Mouse (Mus musculus) neural tube, embryonic 13.5 days (tissue): Measurements from ENCODE around the gene Cacna1c. TPM values are rescaled to one million over a fixed set of nuclear protein-coding genes. Genes with fewer than 3 reads are reported as not detected.
"Not testable (repeated sequence)": the region's sequence is repeated elsewhere in the genome, so short reads cannot be mapped to it uniquely, and the experiment has no call there.

Experiments used
- ATAC-seq: fragments of 200-750 bp; cut with Nextera tagmentation; 2 replicates; pipeline ENCODE4 v1.8.0; 2017; ENCODE audit warnings: low read depth, mild to moderate bottlenecking, moderate TSS enrichment, moderate library complexity
- H3K27ac ChIP-seq: fragments of 300-500 bp; sonication (generic); replicated peaks from 2 replicates; pipeline ENCODE4 v1.5.1; 2015; ENCODE audit warnings: moderate library complexity, mild to moderate bottlenecking, inconsistent platforms
- H3K27me3 ChIP-seq: fragments of 300-500 bp; sonication (generic); 2 replicates; pipeline ENCODE4 v1.6.1; 2015; ENCODE audit warnings: mild to moderate bottlenecking, inconsistent platforms
- H3K36me3 ChIP-seq: fragments of 300-500 bp; sonication (generic); 2 replicates; pipeline ENCODE4 v1.6.1; 2015; ENCODE audit warnings: mild to moderate bottlenecking, inconsistent platforms
- H3K4me1 ChIP-seq: fragments of 300-500 bp; sonication (generic); replicated peaks from 2 replicates; pipeline ENCODE4 v1.6.1; 2015; ENCODE audit warnings: inconsistent platforms
- H3K4me2 ChIP-seq: fragments of 300-500 bp; sonication (generic); 2 replicates; pipeline ENCODE4 v1.6.1; 2015; ENCODE audit warnings: inconsistent platforms, mild to moderate bottlenecking, moderate library complexity
- H3K4me3 ChIP-seq: fragments of 300-500 bp; sonication (generic); 2 replicates; pipeline ENCODE4 v1.5.1; 2015; ENCODE audit warnings: mild to moderate bottlenecking, inconsistent platforms
- H3K9ac ChIP-seq: fragments of 300-500 bp; sonication (generic); 2 replicates; pipeline ENCODE4 v1.6.1; 2015; ENCODE audit warnings: moderate library complexity, mild to moderate bottlenecking, inconsistent platforms
- H3K9me3 ChIP-seq: fragments of 300-500 bp; sonication (generic); 2 replicates; pipeline ENCODE4 v1.6.1; 2016; ENCODE audit warnings: inconsistent platforms
- WGBS: fragments of 180-500 bp; shearing (Covaris S2); methylation state at CpG from one replicate; pipeline ENCODE4 v1.1.7; 2015; 5-methylcytosine and 5-hydroxymethylcytosine counted together
- polyA plus RNA-seq: library from polyadenylated mRNA; unstranded; fragments of >200 nt; fragmentation: Nextera tagmentation; extraction: Ambion mirVana; gene quantifications from 2 replicates; pipeline ENCODE4 v1.2.1, GENCODE M21; 2015

The Cacna1c gene
- polyA plus RNA-seq, 1 experiment from 2014 or later = 5.0 TPM

DNA sequence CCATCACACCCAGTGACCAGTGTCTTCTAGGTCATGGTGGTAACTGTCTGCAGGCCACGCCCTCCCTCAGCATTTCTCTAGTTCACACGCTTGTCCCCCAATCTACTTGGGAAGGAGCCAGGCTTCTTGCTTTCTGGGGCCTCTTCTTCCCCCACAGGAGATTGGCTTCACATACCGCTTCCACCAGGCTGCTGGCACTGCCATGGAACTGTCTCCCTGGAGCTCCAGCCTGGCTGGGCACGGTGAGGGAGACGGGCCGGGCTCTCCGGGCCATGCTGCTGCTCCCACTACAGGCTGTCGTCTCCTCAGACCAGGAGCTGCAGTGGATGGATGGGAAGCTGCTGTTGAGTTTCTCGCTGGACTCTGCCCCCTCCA, 600.5 kb downstream of the Cacna1c start:
- WGBS = 70% methylated on average over 9 of the region's 9 CpGs

DNA sequence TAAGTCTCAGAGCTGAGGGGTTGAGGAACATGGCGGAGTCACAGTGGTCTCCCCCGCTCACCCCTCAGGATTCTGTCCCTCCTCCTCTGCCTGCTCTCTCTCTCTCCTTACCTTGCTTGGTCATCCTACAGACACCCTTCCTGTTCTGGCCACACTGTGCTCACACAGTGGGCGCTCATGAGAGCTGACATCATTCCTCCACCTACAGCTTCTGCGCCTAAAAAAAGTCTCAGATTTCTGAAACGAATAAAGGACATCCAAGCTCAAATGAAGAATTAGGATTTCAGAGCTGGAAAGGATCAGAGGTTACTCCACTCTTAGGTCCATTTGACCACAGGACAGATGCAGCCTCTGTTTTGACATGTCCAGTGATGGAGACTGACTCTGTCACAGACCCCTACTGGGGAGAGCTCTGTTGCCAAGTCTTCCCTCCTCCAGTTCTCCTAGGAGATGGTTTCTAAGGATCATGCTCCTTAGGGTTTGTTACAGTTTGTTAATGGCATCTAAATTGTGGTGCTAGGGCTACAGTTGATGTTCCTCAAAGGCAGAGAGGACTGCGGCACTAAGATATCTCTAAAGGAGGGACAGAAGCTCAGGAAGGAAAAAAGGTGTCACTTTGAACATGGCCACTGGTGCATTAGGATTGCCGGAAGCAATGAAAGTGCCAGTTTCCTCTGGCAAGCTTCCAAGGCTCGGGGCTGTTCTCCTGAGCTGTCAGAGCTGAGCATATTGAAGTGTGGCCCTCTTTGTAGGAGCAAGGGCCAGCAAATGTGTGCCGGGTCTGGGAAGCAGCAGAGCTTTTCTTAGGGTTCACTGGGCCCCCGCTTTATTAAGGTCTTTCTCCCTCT, 601.2 kb downstream of the Cacna1c start:
- H3K9me3 ChIP-seq = no peaks in the 10 kb centered on the region
- peaks cover 35% of the 10 kb centered on the region for H3K36me3 ChIP-seq
- no peak overlapping the region for H3K4me3 ChIP-seq
- no peak overlapping the region for H3K9ac ChIP-seq
- H3K4me2 ChIP-seq = no peak overlapping the region
- H3K27ac ChIP-seq = no peak overlapping the region
- ATAC-seq = no peak
- peaks cover 29% of the 10 kb centered on the region for H3K27me3 ChIP-seq
- H3K4me1 ChIP-seq = peaks cover 17% of the 10 kb centered on the region
- 82% methylated on average over 10 of the region's 10 CpGs for WGBS

More for the DNA sequence above, 600.5 kb downstream of the Cacna1c start:
- H3K36me3 ChIP-seq = peaks cover 37% of the 10 kb centered on the region
- no peak overlapping the region for H3K4me2 ChIP-seq
- no peak overlapping the region for H3K4me3 ChIP-seq
- H3K9me3 ChIP-seq = no peaks in the 10 kb centered on the region
- H3K27ac ChIP-seq = no peak overlapping the region
- peaks cover 29% of the 10 kb centered on the region for H3K27me3 ChIP-seq
- H3K4me1 ChIP-seq = peaks cover 17% of the 10 kb centered on the region
- no peak overlapping the region for H3K9ac ChIP-seq
- ATAC-seq = no peak

DNA sequence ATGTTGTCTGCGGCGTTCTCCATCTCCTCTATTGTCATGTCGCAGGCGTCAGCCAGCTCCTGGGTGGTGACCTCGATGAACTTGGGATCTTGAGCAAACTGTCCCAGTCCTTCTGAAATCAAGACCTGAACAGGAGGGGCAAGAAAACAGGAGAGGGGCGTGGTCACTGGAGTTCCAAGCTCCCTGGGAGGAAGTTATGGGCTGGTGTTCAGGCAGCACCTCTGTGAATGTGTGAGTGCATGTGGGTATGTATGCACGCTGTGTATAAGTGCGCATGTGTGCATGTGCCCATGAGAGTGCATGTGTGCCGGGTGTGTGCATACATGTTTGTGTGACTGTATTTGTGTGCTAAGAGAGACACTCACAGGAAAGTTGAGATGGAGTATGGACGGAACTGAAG, 602.1 kb downstream of the Cacna1c start:
- Histone ChIP-seq H3K9me3 (no peaks in the 10 kb centered on the region), H3K27ac (no peak overlapping the region), H3K36me3 (peaks cover 35% of the 10 kb centered on the region), H3K27me3 (peaks cover 29% of the 10 kb centered on the region), H3K9ac (peak overlapping the region; percentile 58), H3K4me3 (peak overlapping the region; percentile 36), H3K4me1 (peaks cover 17% of the 10 kb centered on the region), H3K4me2 (peak overlapping the region; percentile 74)
- 41% methylated on average over 10 of the region's 10 CpGs for WGBS
- peak; percentile 23; the same call in 1 of the 2 replicates for ATAC-seq

DNA sequence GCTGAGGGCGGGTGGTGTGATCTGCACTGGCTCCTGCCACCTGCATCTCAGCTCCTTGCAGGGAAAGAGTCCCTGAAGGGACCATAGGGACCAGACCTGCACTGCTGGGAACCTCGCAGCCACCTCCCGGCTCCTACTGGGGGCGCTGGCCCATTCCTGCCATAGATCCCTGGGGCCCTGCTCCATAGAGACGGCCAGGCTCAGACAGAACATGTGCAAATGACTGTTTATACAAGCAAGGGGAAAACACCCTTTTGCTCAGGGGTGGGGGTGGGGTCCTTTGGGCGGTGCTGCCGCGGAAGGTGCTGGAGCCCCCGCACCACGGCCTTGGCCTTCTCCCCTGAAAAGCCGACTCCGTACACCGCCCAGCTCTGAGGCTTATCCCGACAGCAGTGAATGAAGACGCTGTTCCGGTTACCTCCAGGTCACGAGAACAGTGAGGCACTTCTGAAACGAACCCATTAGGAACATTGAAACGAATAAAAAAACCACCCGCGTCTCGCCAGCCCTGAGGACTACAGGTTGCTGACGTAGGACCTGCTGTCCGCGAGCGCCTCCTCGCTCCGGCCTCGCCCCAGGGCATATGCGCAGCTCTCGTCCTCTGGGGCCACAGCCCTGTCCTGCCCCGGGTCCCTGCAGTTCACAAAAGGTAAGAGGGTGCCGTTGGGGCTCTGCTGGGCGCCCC, 602.7 kb downstream of the Cacna1c start:
- no peak overlapping the region for H3K27ac ChIP-seq
- H3K27me3 ChIP-seq = peaks cover 29% of the 10 kb centered on the region
- H3K4me2 ChIP-seq = peak overlapping the region; percentile 74
- 1% methylated on average over 34 of the region's 34 CpGs for WGBS
- peak overlapping the region; percentile 58 for H3K9ac ChIP-seq
- no peaks in the 10 kb centered on the region for H3K9me3 ChIP-seq
- ATAC-seq = peak; percentile 73
- H3K36me3 ChIP-seq = peaks cover 32% of the 10 kb centered on the region
- H3K4me1 ChIP-seq = peaks cover 17% of the 10 kb centered on the region
- H3K4me3 ChIP-seq = peak overlapping the region; percentile 36

DNA sequence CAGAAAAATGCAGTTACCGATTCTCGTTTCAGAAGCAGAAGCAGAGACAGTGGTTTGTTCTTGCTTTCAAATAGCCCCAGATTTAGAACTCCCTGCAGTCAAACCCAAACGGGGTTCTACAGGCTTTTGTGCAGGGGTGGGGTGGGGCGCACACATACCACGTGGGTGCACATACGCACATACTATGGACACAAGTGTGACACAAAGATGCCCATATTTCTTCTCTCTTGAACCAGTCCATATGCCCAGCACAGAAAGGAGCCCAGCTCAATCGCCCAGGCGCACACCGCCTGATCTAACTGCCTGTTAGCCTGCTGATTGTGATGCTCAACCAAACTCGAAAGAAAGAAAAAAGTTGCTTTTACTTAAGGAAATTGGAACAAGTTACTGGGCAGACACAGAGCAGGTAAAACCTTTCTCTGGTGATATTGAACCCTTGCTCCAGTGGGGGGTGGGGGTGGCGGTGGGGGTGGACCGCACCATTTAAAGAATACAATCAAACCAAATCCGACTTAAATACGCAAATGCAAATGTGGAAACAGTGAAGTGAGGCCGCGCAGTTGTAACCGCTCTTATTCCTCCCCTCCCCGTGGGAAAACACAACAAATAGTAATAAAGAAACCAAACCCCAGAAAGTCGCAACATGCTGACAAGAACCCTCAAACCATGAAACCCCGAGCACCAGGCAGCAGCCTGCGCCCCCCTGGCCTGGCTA, 603.4 kb downstream of the Cacna1c start:
- peaks cover 29% of the 10 kb centered on the region for H3K27me3 ChIP-seq
- peak overlapping the region; percentile 36 for H3K4me3 ChIP-seq
- H3K4me2 ChIP-seq = peak overlapping the region; percentile 74
- H3K36me3 ChIP-seq = peaks cover 25% of the 10 kb centered on the region
- 22% methylated on average over 21 of the region's 21 CpGs for WGBS
- no peak overlapping the region for H3K27ac ChIP-seq
- peak overlapping the region; percentile 58 for H3K9ac ChIP-seq
- H3K4me1 ChIP-seq = peaks cover 17% of the 10 kb centered on the region
- ATAC-seq = no peak
- H3K9me3 ChIP-seq = no peaks in the 10 kb centered on the region

DNA sequence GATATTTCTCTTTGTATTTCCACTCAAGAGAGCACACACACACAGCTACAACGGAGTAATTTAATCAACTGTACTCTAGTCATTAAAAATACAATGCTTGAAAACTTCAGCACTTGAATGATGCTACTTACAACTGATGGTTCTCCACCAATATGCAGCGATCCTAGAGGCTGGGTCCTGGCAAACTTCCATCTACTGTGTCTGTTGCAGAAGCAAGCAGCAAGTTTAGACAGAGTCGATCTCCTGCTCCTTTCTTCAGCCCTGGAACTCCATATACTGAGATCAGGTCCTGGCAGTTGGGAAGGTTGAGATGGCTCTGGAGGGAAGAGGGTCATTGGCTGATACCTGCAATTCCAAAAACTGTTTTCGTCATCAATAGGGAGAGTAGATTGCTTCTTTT, 617.5 kb downstream of the Cacna1c start:
- H3K4me2 ChIP-seq, H3K9ac ChIP-seq, H3K27ac ChIP-seq, H3K4me3 ChIP-seq, H3K4me1 ChIP-seq, H3K36me3 ChIP-seq, H3K27me3 ChIP-seq, H3K9me3 ChIP-seq, ATAC-seq: not testable (repeated sequence)
- 84% methylated on average over 4 of the region's 4 CpGs for WGBS

DNA sequence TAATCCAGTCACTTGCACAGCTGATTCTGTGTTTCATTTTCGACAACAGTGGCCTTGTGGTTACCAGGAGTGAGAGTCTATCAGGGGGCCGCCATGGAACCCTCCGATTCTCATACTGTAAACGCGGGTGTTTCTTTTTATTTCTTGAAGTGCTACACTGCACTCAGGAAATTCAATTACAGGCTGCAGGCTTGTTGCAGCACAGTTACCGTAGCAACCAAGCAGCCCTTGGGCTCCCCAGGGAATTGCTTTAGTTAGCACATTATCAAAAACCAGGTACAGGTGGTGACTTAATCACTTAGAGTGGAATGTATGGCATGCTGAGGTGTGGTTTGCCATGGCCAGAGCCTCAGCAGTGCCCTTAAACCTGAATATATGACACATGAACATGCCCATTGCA, 621.9 kb downstream of the Cacna1c start:
- Histone ChIP-seq H3K9ac (no peak overlapping the region), H3K36me3 (no peaks in the 10 kb centered on the region), H3K4me2 (no peak overlapping the region), H3K27me3 (no peaks in the 10 kb centered on the region), H3K4me3 (no peak overlapping the region), H3K9me3 (no peaks in the 10 kb centered on the region), H3K4me1 (peaks cover 6% of the 10 kb centered on the region; the same call in 1 of the 2 replicates), H3K27ac (0 out of 2 replicates have a peak overlapping the region, but pooled peaks have one; percentile 23)
- ATAC-seq = peak; percentile 63; the same call in 1 of the 2 replicates
- WGBS = 77% methylated on average over 6 of the region's 6 CpGs

DNA sequence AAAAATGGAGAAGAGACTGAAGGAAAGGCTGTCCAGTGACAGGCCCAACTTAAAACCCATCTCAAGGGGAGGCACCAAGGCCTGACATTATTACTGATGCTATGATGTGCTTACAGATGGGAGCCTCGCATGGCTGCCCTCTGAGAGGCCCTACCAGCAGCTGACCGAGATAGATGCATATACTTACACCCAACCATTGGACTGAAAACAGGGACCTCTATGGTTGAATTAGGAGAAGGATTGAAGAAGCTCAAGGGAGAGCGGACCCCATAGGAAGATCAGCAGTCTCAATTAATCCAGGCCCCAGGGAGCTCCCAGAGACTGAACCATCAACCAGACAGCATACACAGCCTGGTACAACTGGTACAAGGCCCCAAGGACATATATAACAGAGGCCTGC, 628.4 kb downstream of the Cacna1c start:
- no peak overlapping the region for H3K27ac ChIP-seq
- 90% methylated on average over 3 of the region's 3 CpGs for WGBS
- no peak overlapping the region for H3K9ac ChIP-seq
- no peaks in the 10 kb centered on the region for H3K36me3 ChIP-seq
- no peak overlapping the region for H3K4me2 ChIP-seq
- no peak for ATAC-seq
- H3K4me3 ChIP-seq = no peak overlapping the region
- peaks cover 15% of the 10 kb centered on the region for H3K4me1 ChIP-seq
- no peaks in the 10 kb centered on the region for H3K27me3 ChIP-seq
- H3K9me3 ChIP-seq = no peaks in the 10 kb centered on the region

DNA sequence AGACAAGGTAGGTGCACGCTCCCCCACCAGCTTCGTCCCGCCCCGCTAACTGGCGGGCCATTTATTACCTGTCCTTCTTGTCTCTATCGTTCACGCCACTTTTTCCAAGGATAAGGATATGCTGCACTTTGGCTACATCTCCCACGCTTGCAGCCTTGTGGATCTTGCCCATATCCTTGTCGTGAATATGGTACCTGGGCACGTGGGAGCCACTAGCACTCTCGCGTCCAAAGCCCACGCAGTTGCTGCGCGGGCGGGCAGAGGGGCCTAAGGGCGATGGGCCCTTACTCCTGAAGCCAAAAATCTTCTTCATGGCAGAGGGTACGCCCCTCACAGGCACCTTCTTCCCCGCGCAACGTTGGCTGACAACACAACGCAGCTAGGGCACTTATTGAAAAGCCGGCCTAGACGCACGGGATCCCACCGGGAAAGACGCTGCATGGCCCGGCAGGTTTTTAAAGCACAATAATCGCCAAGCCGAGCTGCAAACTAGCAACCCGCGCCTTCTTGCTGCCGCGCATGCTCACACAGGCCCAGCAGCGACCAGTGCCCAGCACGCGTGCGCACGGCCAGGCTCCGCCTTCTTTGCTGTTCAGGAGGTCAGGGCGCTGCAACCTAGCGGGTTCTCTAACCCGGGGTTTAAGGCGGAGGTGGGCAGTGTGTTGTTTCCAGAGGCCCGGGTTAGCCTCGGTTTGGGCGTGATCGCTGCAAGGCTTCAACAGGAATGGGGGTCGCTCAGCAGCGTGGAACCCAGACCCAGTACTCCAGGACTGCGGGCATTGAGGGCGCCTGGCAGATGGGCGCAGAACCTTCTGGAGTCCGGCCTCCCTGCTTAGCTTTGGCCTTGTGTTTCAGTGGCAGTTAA, 634.2 kb downstream of the Cacna1c start, which contains the start of gene Ankrd26:
TSS of gene Ankrd26 (minus strand) at position 482 of the 865 bp plus-strand sequence.
- peaks cover 40% of the 10 kb centered on the region for H3K4me1 ChIP-seq
- peaks cover 21% of the 10 kb centered on the region for H3K36me3 ChIP-seq
- H3K27ac ChIP-seq = peak within 1 kb of the TSS; percentile 78
- 6% methylated on average over 54 of the region's 54 CpGs for WGBS
- no peaks in the 10 kb centered on the region for H3K27me3 ChIP-seq
- H3K4me2 ChIP-seq = peak within 1 kb of the TSS; percentile 63
- no peaks in the 10 kb centered on the region for H3K9me3 ChIP-seq
- peak within 1 kb of the TSS; percentile 54 for H3K4me3 ChIP-seq
- peak within 1 kb of the TSS; percentile 74 for H3K9ac ChIP-seq
- peak; percentile 97 for ATAC-seq

DNA sequence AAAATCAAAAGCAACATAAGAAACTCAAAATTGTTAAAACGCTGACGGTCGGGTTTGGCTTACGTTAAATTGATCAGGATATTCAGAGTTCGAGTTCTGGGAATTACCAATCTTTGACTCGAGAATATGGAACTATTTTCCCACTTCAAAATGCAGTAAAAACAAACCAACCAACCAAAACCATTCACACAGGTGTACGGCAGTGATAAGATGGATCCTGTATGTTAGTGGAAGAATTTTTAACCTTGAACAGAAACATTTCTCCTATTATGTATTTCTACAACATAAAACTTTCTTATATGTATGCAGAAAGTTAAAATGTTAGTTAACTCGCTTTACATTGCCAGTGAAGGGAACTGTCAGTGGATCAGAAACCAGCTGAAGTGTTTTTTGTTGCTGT, 635.0 kb downstream of the Cacna1c start:
- Histone ChIP-seq H3K27ac (no peak overlapping the region), H3K4me2 (peak overlapping the region; percentile 63), H3K4me3 (peak overlapping the region; percentile 54), H3K36me3 (peaks cover 28% of the 10 kb centered on the region), H3K9ac (peak overlapping the region; percentile 74), H3K9me3 (no peaks in the 10 kb centered on the region), H3K4me1 (peaks cover 40% of the 10 kb centered on the region), H3K27me3 (no peaks in the 10 kb centered on the region)
- WGBS = 84% methylated on average over 8 of the region's 8 CpGs
- no peak for ATAC-seq

DNA sequence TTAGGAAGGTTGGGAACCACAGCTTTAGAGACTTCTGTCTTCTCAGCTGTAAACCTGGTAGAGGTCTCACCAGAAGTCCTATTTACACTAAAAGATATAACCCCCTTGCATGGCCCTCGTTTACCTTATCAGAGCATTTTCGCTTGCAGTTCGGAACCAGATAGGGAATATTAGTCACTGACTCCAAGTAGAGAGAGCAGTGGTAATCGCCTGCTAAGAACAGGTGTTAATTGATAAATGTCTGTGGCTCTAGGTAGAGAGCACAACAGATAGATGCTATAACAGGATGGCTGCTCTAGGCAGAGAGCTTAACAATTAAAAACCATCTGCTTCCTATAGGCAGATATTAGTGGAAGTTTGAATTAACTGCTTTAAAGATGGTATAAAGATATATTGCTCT, 657.6 kb downstream of the Cacna1c start:
- WGBS = 93% methylated on average over 4 of the region's 4 CpGs
- H3K4me1 ChIP-seq = no peaks in the 10 kb centered on the region
- H3K27me3 ChIP-seq = no peaks in the 10 kb centered on the region
- peaks cover 74% of the 10 kb centered on the region for H3K36me3 ChIP-seq
- ATAC-seq = no peak
- no peak overlapping the region for H3K27ac ChIP-seq
- H3K4me2 ChIP-seq = no peak overlapping the region
- no peak overlapping the region for H3K4me3 ChIP-seq
- H3K9ac ChIP-seq = no peak overlapping the region
- H3K9me3 ChIP-seq = no peaks in the 10 kb centered on the region
